14 mouse cellular contexts compared by ENCODE assay signal in genomic region chr12:33174171-33174570, GRCm38 (mm10). TPM values are rescaled to one million over a fixed set of nuclear protein-coding genes. Genes with fewer than 3 reads are reported as not detected.
DNase-seq lines count a peak whose midpoint lies in the region; ATAC-seq and TF ChIP-seq lines count a peak whose summit lies in the region.
"Had no signal": no experiment of that assay in that cellular context is flagged by ENCODE, and none has a peak within 500 bp of the region (broad histone marks: within the 10 kb centered on the region; RNA-seq: fewer than 3 reads in every experiment).

No protein-coding gene starts in this region.

- no peak overlapping the region for H3K9ac ChIP-seq in midbrain, embryonic 15.5 days
- no peak overlapping the region for H3K9ac ChIP-seq in midbrain, postnatal 0 days (replicated peaks; ENCODE audit: low read length, poor library complexity, severe bottlenecking)
- H3K9ac ChIP-seq: forebrain, embryonic 15.5 days; hindbrain, embryonic 13.5 days; liver, embryonic 13.5 days had no signal

- TF ChIP-seq POLR2A in kidney, adult 2 months (IDR thresholded peaks at IDR 0.05; ENCODE audit: low read depth, low read length): no peak

- no peaks in the 10 kb centered on the region for H3K36me3 ChIP-seq in kidney, adult 2 months (ENCODE audit: control insufficient read depth, insufficient read depth, low read length)
- H3K36me3 ChIP-seq in midbrain, embryonic 15.5 days (replicated peaks): no peaks in the 10 kb centered on the region
- no peaks in the 10 kb centered on the region for H3K36me3 ChIP-seq in midbrain, postnatal 0 days (ENCODE audit: insufficient read depth, low read length)
- no peaks in the 10 kb centered on the region; the same call in 1 of the 2 replicates for H3K36me3 ChIP-seq in embryonic facial prominence, embryonic 10.5 days (replicated peaks)
- H3K36me3 ChIP-seq: forebrain, embryonic 15.5 days; hindbrain, embryonic 13.5 days; liver, embryonic 13.5 days; midbrain, embryonic 10.5 days; neural tube, embryonic 12.5 days had no signal

- 46% methylated on average over 7 of the region's 7 CpGs for WGBS in kidney, adult 2 months
- 81% methylated on average over 7 of the region's 7 CpGs for WGBS in midbrain, embryonic 15.5 days
- 82% methylated on average over 7 of the region's 7 CpGs for WGBS in midbrain, postnatal 0 days
- WGBS in embryonic facial prominence, embryonic 10.5 days: 67% methylated on average over 7 of the region's 7 CpGs

- no peak overlapping the region for H3K4me2 ChIP-seq in midbrain, embryonic 15.5 days
- H3K4me2 ChIP-seq in midbrain, postnatal 0 days (ENCODE audit: low read depth, low read length, poor library complexity, severe bottlenecking): no peak overlapping the region
- H3K4me2 ChIP-seq: forebrain, embryonic 15.5 days; hindbrain, embryonic 13.5 days; liver, embryonic 13.5 days; neural tube, embryonic 12.5 days had no signal

- DNase-seq in kidney, adult 2 months: peak; percentile 41
- no peak for DNase-seq in kidney, postnatal 14 days
- no peak for DNase-seq in midbrain, postnatal 0 days (ENCODE audit: low spot score)
- DNase-seq in embryonic facial prominence, embryonic 10.5 days (ENCODE audit: low spot score): no peak
- DNase-seq in cerebellum, postnatal 4 days (ENCODE audit: low spot score in 2 of 2): no peak
- no peak for DNase-seq in layer of hippocampus, adult 9-11 months
- DNase-seq: cerebellum, adult 11 months; heart, adult 2 months; liver, embryonic 13.5 days had no signal

- no peaks in the 10 kb centered on the region for H3K27me3 ChIP-seq in kidney, adult 2 months (replicated peaks; ENCODE audit: control insufficient read depth, insufficient read depth, low read length)
- H3K27me3 ChIP-seq in midbrain, embryonic 15.5 days (replicated peaks): no peaks in the 10 kb centered on the region
- no peaks in the 10 kb centered on the region for H3K27me3 ChIP-seq in midbrain, postnatal 0 days (ENCODE audit: insufficient read depth, low read length)
- H3K27me3 ChIP-seq in embryonic facial prominence, embryonic 10.5 days (replicated peaks; ENCODE audit: low read depth, poor library complexity, severe bottlenecking): no peaks in the 10 kb centered on the region; the same call in 1 of the 2 replicates
- H3K27me3 ChIP-seq: forebrain, embryonic 15.5 days; hindbrain, embryonic 13.5 days; liver, embryonic 13.5 days; neural tube, embryonic 12.5 days had no signal

- no peaks in the 10 kb centered on the region for H3K9me3 ChIP-seq in midbrain, embryonic 15.5 days
- no peaks in the 10 kb centered on the region for H3K9me3 ChIP-seq in midbrain, postnatal 0 days (ENCODE audit: low read length)
- no peaks in the 10 kb centered on the region for H3K9me3 ChIP-seq in embryonic facial prominence, embryonic 10.5 days
- H3K9me3 ChIP-seq: forebrain, embryonic 15.5 days; hindbrain, embryonic 13.5 days; liver, embryonic 13.5 days; midbrain, embryonic 10.5 days; neural tube, embryonic 12.5 days had no signal

- 0 out of 2 replicates have a peak, but pooled peaks have one; percentile 7 for ATAC-seq in midbrain, embryonic 15.5 days (replicated peaks)
- ATAC-seq in midbrain, postnatal 0 days (ENCODE audit: low FRiP score): no peak
- ATAC-seq: forebrain, embryonic 15.5 days had no signal

- no peak for TF ChIP-seq CTCF in kidney, adult 2 months (conservative IDR thresholded peaks at IDR 0.05; ENCODE audit: insufficient read depth, insufficient read length, low read depth, low read length)
- no peak for TF ChIP-seq CTCF in midbrain, postnatal 0 days (IDR thresholded peaks at IDR 0.05)

- H3K4me1 ChIP-seq in kidney, adult 2 months (ENCODE audit: control insufficient read depth, insufficient read depth, low read length): peaks cover 17% of the 10 kb centered on the region
- peaks cover 25% of the 10 kb centered on the region for H3K4me1 ChIP-seq in midbrain, embryonic 15.5 days
- H3K4me1 ChIP-seq in midbrain, postnatal 0 days (ENCODE audit: insufficient read depth, low read length): peaks cover 10% of the 10 kb centered on the region; the same call in 1 of the 2 replicates
- peaks cover 43% of the 10 kb centered on the region for H3K4me1 ChIP-seq in embryonic facial prominence, embryonic 10.5 days

- no peak overlapping the region for H3K27ac ChIP-seq in kidney, adult 2 months (ENCODE audit: insufficient read depth, low read depth, low read length)
- no peak overlapping the region for H3K27ac ChIP-seq in midbrain, embryonic 15.5 days
- H3K27ac ChIP-seq in midbrain, postnatal 0 days (ENCODE audit: low read depth, low read length): no peak overlapping the region
- H3K27ac ChIP-seq in embryonic facial prominence, embryonic 10.5 days (replicated peaks): peak overlapping the region; percentile 14; the same call in 1 of the 2 replicates
- H3K27ac ChIP-seq: forebrain, embryonic 15.5 days; heart, adult 2 months; liver, embryonic 13.5 days; midbrain, embryonic 10.5 days; neural tube, embryonic 12.5 days had no signal

- H3K4me3 ChIP-seq in kidney, adult 2 months (ENCODE audit: insufficient read depth, low read depth, low read length): no peak overlapping the region
- H3K4me3 ChIP-seq in midbrain, embryonic 15.5 days: no peak overlapping the region
- no peak overlapping the region for H3K4me3 ChIP-seq in midbrain, postnatal 0 days (ENCODE audit: low read depth, low read length)
- no peak overlapping the region for H3K4me3 ChIP-seq in embryonic facial prominence, embryonic 10.5 days
- H3K4me3 ChIP-seq: forebrain, embryonic 15.5 days; heart, adult 2 months; hindbrain, embryonic 13.5 days; liver, embryonic 13.5 days; midbrain, embryonic 10.5 days; neural tube, embryonic 12.5 days had no signal

RNA-seq across cellular contexts. Expression of gene Atxn7l1, which starts 26.7 kb away (rescaled TPM):
- polyA plus RNA-seq in kidney, adult 2 months (2012; rRNA removed): 22.0 and 23.7 TPM in 2 replicates
- polyA plus RNA-seq in midbrain, embryonic 15.5 days (2015; fragmentation: Nextera tagmentation; extraction: Ambion mirVana): 20.2 and 24.4 TPM in 2 replicates
- total RNA-seq in midbrain, postnatal 0 days (2014; rRNA removed): 23.6 and 27.8 TPM in 2 replicates
- polyA plus RNA-seq in midbrain, postnatal 0 days (2015; fragmentation: Nextera tagmentation; extraction: Ambion mirVana): 20.3 and 20.9 TPM in 2 replicates
- polyA plus RNA-seq in embryonic facial prominence, embryonic 10.5 days (2016; fragmentation: Nextera tagmentation; extraction: Ambion mirVana): 13.6 and 14.6 TPM in 2 replicates
